In genomic region chr2:66190157-66190556, GRCm38 (mm10) we compare ENCODE assay signal across 24 mouse cellular contexts.
"Had no signal": no experiment of that assay in that cellular context is flagged by ENCODE, and none has a peak within 500 bp of the region (broad histone marks: within the 10 kb centered on the region; RNA-seq: fewer than 3 reads in every experiment).

No protein-coding gene starts in this region.

- H3K9me3 ChIP-seq: limb, embryonic 12.5 days; limb, embryonic 15.5 days; midbrain, embryonic 12.5 days; midbrain, embryonic 15.5 days; neural tube, embryonic 12.5 days; neural tube, embryonic 15.5 days had no signal

- H3K4me1 ChIP-seq: limb, embryonic 12.5 days; limb, embryonic 15.5 days; midbrain, embryonic 12.5 days; midbrain, embryonic 15.5 days; neural tube, embryonic 12.5 days; neural tube, embryonic 15.5 days had no signal

- H3K4me2 ChIP-seq: limb, embryonic 12.5 days; limb, embryonic 15.5 days; liver, embryonic 11.5 days; lung, embryonic 14.5 days; midbrain, embryonic 12.5 days; midbrain, embryonic 15.5 days; neural tube, embryonic 12.5 days; neural tube, embryonic 15.5 days had no signal

- ATAC-seq: liver, postnatal 0 days; lung, postnatal 0 days; midbrain, embryonic 15.5 days had no signal

- H3K27ac ChIP-seq: limb, embryonic 12.5 days; limb, embryonic 15.5 days; liver, embryonic 14.5 days; macrophage; midbrain, embryonic 12.5 days; midbrain, embryonic 15.5 days; neural tube, embryonic 12.5 days; neural tube, embryonic 15.5 days; stomach, postnatal 0 days had no signal

- H3K27me3 ChIP-seq: limb, embryonic 12.5 days; limb, embryonic 15.5 days; midbrain, embryonic 12.5 days; midbrain, embryonic 15.5 days; neural tube, embryonic 12.5 days; neural tube, embryonic 15.5 days had no signal

- H3K9ac ChIP-seq: limb, embryonic 12.5 days; limb, embryonic 15.5 days; liver, embryonic 14.5 days; liver, postnatal 0 days; lung, embryonic 14.5 days; midbrain, embryonic 12.5 days; midbrain, embryonic 15.5 days; neural tube, embryonic 12.5 days; neural tube, embryonic 15.5 days had no signal

- DNase-seq: kidney, adult 18-20 months; kidney, adult 9 months; kidney, postnatal 14 days; kidney, postnatal 4 days; left cerebral cortex, postnatal 4 days; liver, postnatal 0 days; lung, embryonic 14.5 days; right cerebral cortex, adult 18-20 months; right cerebral cortex, postnatal 14 days; right cerebral cortex, postnatal 4 days; thymus, adult 2 months; thymus, postnatal 14 days; thymus, postnatal 4 days had no signal

- H3K4me3 ChIP-seq: limb, embryonic 12.5 days; limb, embryonic 15.5 days; midbrain, embryonic 12.5 days; midbrain, embryonic 15.5 days; neural tube, embryonic 12.5 days; neural tube, embryonic 15.5 days had no signal
